7 mouse cellular contexts compared by ENCODE assay signal in the genomic region with DNA sequence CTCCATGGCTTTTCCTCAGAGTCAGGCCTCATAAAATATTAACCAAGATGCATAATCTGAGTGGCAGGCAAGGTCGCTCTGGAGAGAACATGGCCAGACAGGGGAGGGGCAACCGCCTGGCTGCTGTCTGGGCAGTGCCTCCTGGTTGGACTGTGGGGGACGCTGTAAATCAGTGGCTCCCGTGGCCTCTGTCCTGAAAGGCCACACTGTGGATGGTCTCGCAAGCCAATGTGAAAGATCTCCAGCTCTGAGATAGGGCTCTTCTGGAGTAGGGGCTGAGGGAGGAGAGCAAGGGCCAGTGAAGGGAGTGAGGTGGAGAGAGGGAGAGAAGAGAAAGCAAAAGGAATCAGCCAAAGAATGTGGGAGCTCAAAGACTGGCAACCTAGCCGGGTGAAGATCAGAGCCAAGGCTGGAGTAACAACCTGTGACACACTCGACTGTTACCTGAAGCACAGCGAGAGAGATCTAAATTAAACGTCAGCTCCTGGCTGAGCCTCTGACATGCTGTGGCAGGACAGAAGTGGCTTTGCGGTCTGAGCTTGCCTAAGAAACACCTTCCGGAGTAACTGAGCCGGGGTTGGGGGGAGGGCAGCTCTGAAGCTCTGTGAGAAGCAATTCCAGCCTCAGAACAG.
DNase-seq lines count a peak whose midpoint lies in the region; ATAC-seq lines count a peak whose summit lies in the region.

No protein-coding gene starts in this region.

- no peaks in the 10 kb centered on the region for H3K9me3 ChIP-seq in embryonic facial prominence, embryonic 11.5 days (replicated peaks; ENCODE audit: control insufficient read depth, low read length)
- no peaks in the 10 kb centered on the region for H3K9me3 ChIP-seq in liver, embryonic 12.5 days (replicated peaks)
- H3K9me3 ChIP-seq in heart, embryonic 10.5 days = no peaks in the 10 kb centered on the region

- peak; percentile 22 for DNase-seq in embryonic facial prominence, embryonic 11.5 days (ENCODE audit: low spot score)
- DNase-seq in induced T-regulatory cell, adult 2 months (ENCODE audit: low read depth) = peak; percentile 27
- peak; percentile 2 to 3 for DNase-seq in natural killer cell, adult 2 months (ENCODE audit: low spot score in 2 of 2)
- no peak for DNase-seq in right cerebral cortex, postnatal 36 days (ENCODE audit: low spot score in 2 of 2)
- DNase-seq in heart, embryonic 10.5 days (ENCODE audit: low spot score) = no peak
- no peak for DNase-seq in c-Kit-positive CD71-positive TER-119-positive erythroid progenitor cells, embryonic 14.5 days (ENCODE audit: low spot score)

- no peak overlapping the region for H3K9ac ChIP-seq in embryonic facial prominence, embryonic 11.5 days (replicated peaks; ENCODE audit: low read length)
- H3K9ac ChIP-seq in liver, embryonic 12.5 days = no peak overlapping the region

- no peak overlapping the region for H3K4me3 ChIP-seq in embryonic facial prominence, embryonic 11.5 days (ENCODE audit: low read depth, low read length)
- H3K4me3 ChIP-seq in liver, embryonic 12.5 days = no peak overlapping the region
- H3K4me3 ChIP-seq in heart, embryonic 10.5 days = no peak overlapping the region

- ATAC-seq in embryonic facial prominence, embryonic 11.5 days (replicated peaks; ENCODE audit: insufficient number of reproducible peaks, low FRiP score, low TSS enrichment, low read depth) = no peak
- ATAC-seq in liver, embryonic 12.5 days = peak; percentile 61

- no peaks in the 10 kb centered on the region for H3K4me1 ChIP-seq in embryonic facial prominence, embryonic 11.5 days (ENCODE audit: control insufficient read depth, insufficient read depth, low read length)
- peaks cover 14% of the 10 kb centered on the region; the same call in 1 of the 2 replicates for H3K4me1 ChIP-seq in liver, embryonic 12.5 days
- H3K4me1 ChIP-seq in heart, embryonic 10.5 days = peaks cover 6% of the 10 kb centered on the region; the same call in 1 of the 2 replicates

- no peaks in the 10 kb centered on the region; the same call in 1 of the 2 replicates for H3K27me3 ChIP-seq in embryonic facial prominence, embryonic 11.5 days (ENCODE audit: control insufficient read depth, insufficient read depth, low read length)
- no peaks in the 10 kb centered on the region for H3K27me3 ChIP-seq in liver, embryonic 12.5 days (replicated peaks)
- peaks cover 19% of the 10 kb centered on the region; the same call in 1 of the 2 replicates for H3K27me3 ChIP-seq in heart, embryonic 10.5 days (ENCODE audit: insufficient read depth, poor library complexity, severe bottlenecking)

- H3K27ac ChIP-seq in embryonic facial prominence, embryonic 11.5 days (replicated peaks; ENCODE audit: low read depth, low read length) = no peak overlapping the region
- peak overlapping the region; percentile 2; the same call in 1 of the 2 replicates for H3K27ac ChIP-seq in liver, embryonic 12.5 days
- H3K27ac ChIP-seq in heart, embryonic 10.5 days = no peak overlapping the region; the same call in 1 of the 2 replicates

- WGBS in embryonic facial prominence, embryonic 11.5 days = 67% methylated on average over 12 of the region's 12 CpGs
- 37% methylated on average over 12 of the region's 12 CpGs for WGBS in liver, embryonic 12.5 days (ENCODE audit: insufficient replicate concordance)
- 56% methylated on average over 12 of the region's 12 CpGs for WGBS in heart, embryonic 10.5 days

- H3K4me2 ChIP-seq in embryonic facial prominence, embryonic 11.5 days (ENCODE audit: low read depth, low read length) = no peak overlapping the region
- peak overlapping the region; percentile 20 for H3K4me2 ChIP-seq in liver, embryonic 12.5 days

- H3K36me3 ChIP-seq in embryonic facial prominence, embryonic 11.5 days (replicated peaks; ENCODE audit: control insufficient read depth, insufficient read depth, low read depth, low read length) = no peaks in the 10 kb centered on the region
- no peaks in the 10 kb centered on the region for H3K36me3 ChIP-seq in liver, embryonic 12.5 days
- no peaks in the 10 kb centered on the region for H3K36me3 ChIP-seq in heart, embryonic 10.5 days

Comparison
In these comparisons a context has a peak if more than half of its experiments do, and no peak if none do; other contexts are left out.
1. DNase-seq: peak in embryonic facial prominence, embryonic 11.5 days (single experiment), induced T-regulatory cell, adult 2 months (single experiment) and natural killer cell, adult 2 months (2 of 2); none in right cerebral cortex, postnatal 36 days (0 of 2), heart, embryonic 10.5 days (single experiment) and c-Kit-positive CD71-positive TER-119-positive erythroid progenitor cells, embryonic 14.5 days (single experiment).